In the genomic region with DNA sequence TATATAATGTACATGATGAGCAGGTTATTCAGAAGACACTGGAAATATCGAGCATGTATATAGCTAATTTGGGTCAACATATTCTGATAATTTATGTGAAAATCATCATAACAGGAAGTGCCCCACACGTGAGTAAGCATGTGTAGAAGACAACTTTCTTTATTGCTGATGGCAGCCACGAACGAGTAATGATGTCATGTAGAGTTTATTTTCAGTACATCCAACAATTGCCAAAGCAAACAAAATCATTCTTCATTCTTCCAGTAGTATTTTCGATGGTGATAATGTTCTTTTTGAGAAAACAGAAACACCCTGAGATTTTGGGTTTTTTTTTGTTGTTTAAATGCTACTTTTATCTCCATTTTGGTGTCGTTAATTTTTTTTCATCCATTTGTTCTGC, we compare ENCODE assay signal across 34 mouse cellular contexts. TPM values are rescaled to one million over a fixed set of nuclear protein-coding genes. Genes with fewer than 3 reads are reported as not detected.
"Had no signal": no experiment of that assay in that cellular context is flagged by ENCODE, and none has a peak within 500 bp of the region (broad histone marks: within the 10 kb centered on the region; RNA-seq: fewer than 3 reads in every experiment).

No protein-coding gene starts in this region.

- H3K4me3 ChIP-seq: limb, embryonic 10.5 days; limb, embryonic 12.5 days; limb, embryonic 13.5 days; limb, embryonic 15.5 days; liver, embryonic 12.5 days; liver, embryonic 13.5 days; liver, embryonic 15.5 days; lung, embryonic 15.5 days; megakaryocyte, embryonic 14.5 days; midbrain, embryonic 10.5 days; midbrain, embryonic 12.5 days; midbrain, embryonic 13.5 days; midbrain, embryonic 15.5 days; myocyte; neural tube, embryonic 12.5 days; neural tube, embryonic 13.5 days had no signal

- H3K27ac ChIP-seq: limb, embryonic 10.5 days; limb, embryonic 12.5 days; limb, embryonic 13.5 days; limb, embryonic 15.5 days; liver, embryonic 12.5 days; liver, embryonic 13.5 days; liver, embryonic 14.5 days; liver, embryonic 15.5 days; lung, embryonic 15.5 days; macrophage; midbrain, embryonic 10.5 days; midbrain, embryonic 12.5 days; midbrain, embryonic 13.5 days; midbrain, embryonic 15.5 days; neural tube, embryonic 12.5 days; neural tube, embryonic 13.5 days had no signal

- H3K27me3 ChIP-seq: limb, embryonic 12.5 days; limb, embryonic 13.5 days; limb, embryonic 15.5 days; liver, embryonic 12.5 days; liver, embryonic 13.5 days; liver, embryonic 15.5 days; lung, embryonic 15.5 days; megakaryocyte, embryonic 14.5 days; midbrain, embryonic 12.5 days; midbrain, embryonic 13.5 days; midbrain, embryonic 15.5 days; neural tube, embryonic 12.5 days; neural tube, embryonic 13.5 days had no signal

- H3K4me2 ChIP-seq: limb, embryonic 12.5 days; limb, embryonic 13.5 days; limb, embryonic 15.5 days; liver, embryonic 11.5 days; liver, embryonic 12.5 days; liver, embryonic 13.5 days; liver, embryonic 15.5 days; lung, embryonic 14.5 days; lung, embryonic 15.5 days; midbrain, embryonic 11.5 days; midbrain, embryonic 12.5 days; midbrain, embryonic 13.5 days; midbrain, embryonic 15.5 days; neural tube, embryonic 12.5 days; neural tube, embryonic 13.5 days had no signal

- DNase-seq: left cerebral cortex, postnatal 4 days; liver; liver, embryonic 13.5 days; liver, postnatal 0 days; lung, adult 18-20 months; lung, adult 2 months; lung, embryonic 14.5 days; lung, postnatal 10 days; lung, postnatal 36 days; lung, postnatal 4 days; midbrain, embryonic 14.5 days had no signal

- H3K4me1 ChIP-seq: limb, embryonic 10.5 days; limb, embryonic 12.5 days; limb, embryonic 13.5 days; limb, embryonic 15.5 days; liver, embryonic 12.5 days; liver, embryonic 13.5 days; liver, embryonic 15.5 days; megakaryocyte, embryonic 14.5 days; midbrain, embryonic 10.5 days; neural tube, embryonic 12.5 days; neural tube, embryonic 13.5 days had no signal

- H3K9ac ChIP-seq: limb, embryonic 12.5 days; limb, embryonic 13.5 days; limb, embryonic 15.5 days; liver, embryonic 12.5 days; liver, embryonic 13.5 days; liver, embryonic 14.5 days; liver, embryonic 15.5 days; liver, postnatal 0 days; lung, embryonic 14.5 days; lung, embryonic 15.5 days; midbrain, embryonic 12.5 days; midbrain, embryonic 13.5 days; midbrain, embryonic 15.5 days; neural tube, embryonic 12.5 days; neural tube, embryonic 13.5 days had no signal

- H3K36me3 ChIP-seq: limb, embryonic 10.5 days; limb, embryonic 12.5 days; limb, embryonic 13.5 days; limb, embryonic 15.5 days; liver, embryonic 12.5 days; liver, embryonic 13.5 days; liver, embryonic 15.5 days; lung, embryonic 15.5 days; midbrain, embryonic 10.5 days; midbrain, embryonic 12.5 days; midbrain, embryonic 13.5 days; neural tube, embryonic 12.5 days; neural tube, embryonic 13.5 days had no signal

- ATAC-seq: liver, embryonic 12.5 days; liver, postnatal 0 days; lung, postnatal 0 days; midbrain, embryonic 13.5 days; midbrain, embryonic 15.5 days; midbrain, embryonic 16.5 days had no signal

- H3K9me3 ChIP-seq: limb, embryonic 10.5 days; limb, embryonic 12.5 days; limb, embryonic 13.5 days; limb, embryonic 15.5 days; liver, embryonic 12.5 days; liver, embryonic 13.5 days; liver, embryonic 15.5 days; lung, embryonic 15.5 days; megakaryocyte, embryonic 14.5 days; midbrain, embryonic 10.5 days; midbrain, embryonic 12.5 days; midbrain, embryonic 13.5 days; midbrain, embryonic 15.5 days; neural tube, embryonic 12.5 days; neural tube, embryonic 13.5 days had no signal

RNA-seq across cellular contexts. Expression of gene Pcdh17, which starts 37.2 kb away (rescaled TPM):
- total RNA-seq: megakaryocyte, adult 5-6 weeks; monocyte, adult 5-6 weeks had no signal
- polyA plus RNA-seq: macrophage had no signal
